Mouse (Mus musculus): ENCODE results near the gene Zfp462. TPM values are rescaled to one million over a fixed set of nuclear protein-coding genes. Genes with fewer than 3 reads are reported as not detected.

The Zfp462 gene
- total and polyA plus RNA-seq, 3 experiments: 0.05 TPM; not detected in 2

GRCm38 (mm10) chr4:55006024-55006423 is 61.2 kb downstream of the Zfp462 start:
- H3K9me3 ChIP-seq (replicated peaks): peaks cover 64% of the 10 kb centered on the region

GRCm38 (mm10) chr4:55008616-55009015 is 63.8 kb downstream of the Zfp462 start:
- Histone ChIP-seq H3K27me3 (ENCODE audit: insufficient read depth, low read length) (no peaks in the 10 kb centered on the region), H3K36me3 (replicated peaks) (no peaks in the 10 kb centered on the region), H3K4me1 (ENCODE audit: insufficient read depth, low read depth, low read length) (no peaks in the 10 kb centered on the region), H3K9me3 (replicated peaks) (peaks cover 82% of the 10 kb centered on the region), H3K4me3 (ENCODE audit: low read depth, low read length) (no peak overlapping the region)
- no peak for TF ChIP-seq GATA2 (IDR thresholded peaks at IDR 0.05; ENCODE audit: borderline replicate concordance, low read depth, low read length)
- TF ChIP-seq GATA1 (IDR thresholded peaks at IDR 0.05; ENCODE audit: borderline replicate concordance, low read length): no peak
- TF ChIP-seq CTCF (IDR thresholded peaks at IDR 0.05; ENCODE audit: low read depth, low read length): no peak
- TF ChIP-seq POLR2AphosphoS5 (IDR thresholded peaks at IDR 0.05; ENCODE audit: insufficient replicate concordance, low read depth, low read length): no peak
- no peak for TF ChIP-seq TAL1 (conservative IDR thresholded peaks at IDR 0.05; ENCODE audit: low read depth, low read length)
- DNase-seq (ENCODE audit: low spot score): no peak
- ATAC-seq (ENCODE audit: extremely low read depth, insufficient number of reproducible peaks, low FRiP score, poor library complexity, severe bottlenecking): no peak

More at GRCm38 (mm10) chr4:55006024-55006423, 61.2 kb downstream of the Zfp462 start:
- no peaks in the 10 kb centered on the region for H3K36me3 ChIP-seq (replicated peaks)
- DNase-seq (ENCODE audit: low spot score) (no peak), ATAC-seq (ENCODE audit: extremely low read depth, insufficient number of reproducible peaks, low FRiP score, poor library complexity, severe bottlenecking) (no peak)
- H3K4me1 ChIP-seq (ENCODE audit: insufficient read depth, low read depth, low read length): no peaks in the 10 kb centered on the region
- no peak overlapping the region for H3K4me3 ChIP-seq (ENCODE audit: low read depth, low read length)
- no peaks in the 10 kb centered on the region for H3K27me3 ChIP-seq (ENCODE audit: insufficient read depth, low read length)
- no peak for TF ChIP-seq POLR2AphosphoS5 (IDR thresholded peaks at IDR 0.05; ENCODE audit: insufficient replicate concordance, low read depth, low read length)
- no peak for TF ChIP-seq GATA2 (IDR thresholded peaks at IDR 0.05; ENCODE audit: borderline replicate concordance, low read depth, low read length)
- no peak for TF ChIP-seq GATA1 (IDR thresholded peaks at IDR 0.05; ENCODE audit: borderline replicate concordance, low read length)
- TF ChIP-seq CTCF (IDR thresholded peaks at IDR 0.05; ENCODE audit: low read depth, low read length): no peak

DNA sequence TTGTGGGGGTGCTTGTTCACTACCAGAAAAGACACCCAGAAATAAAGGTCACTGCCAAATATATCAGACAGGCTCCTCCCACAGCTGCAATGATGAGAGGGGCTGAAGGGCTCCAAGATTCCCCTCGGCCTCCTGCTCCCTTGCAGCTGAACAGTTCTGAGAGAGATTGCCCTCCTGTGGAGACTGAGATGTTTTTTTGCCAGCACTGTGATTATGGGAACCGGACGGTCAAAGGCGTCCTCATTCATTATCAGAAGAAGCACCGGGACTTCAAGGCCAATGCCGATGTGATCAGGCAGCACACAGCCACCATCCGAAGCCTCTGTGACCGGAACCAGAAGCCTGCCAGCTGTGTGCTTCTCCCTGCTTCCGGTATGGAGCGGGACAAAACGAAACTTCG is 66.5 kb downstream of the Zfp462 start:
- DNase-seq (ENCODE audit: low spot score): no peak
- no peak for ATAC-seq (ENCODE audit: extremely low read depth, insufficient number of reproducible peaks, low FRiP score, poor library complexity, severe bottlenecking)
- Histone ChIP-seq H3K4me3 (ENCODE audit: low read depth, low read length) (no peak overlapping the region), H3K9me3 (replicated peaks) (peaks cover 81% of the 10 kb centered on the region), H3K36me3 (replicated peaks) (no peaks in the 10 kb centered on the region), H3K27me3 (ENCODE audit: insufficient read depth, low read length) (no peaks in the 10 kb centered on the region), H3K4me1 (ENCODE audit: insufficient read depth, low read depth, low read length) (no peaks in the 10 kb centered on the region)
- TF ChIP-seq GATA1 (IDR thresholded peaks at IDR 0.05; ENCODE audit: borderline replicate concordance, low read length): no peak
- TF ChIP-seq CTCF (IDR thresholded peaks at IDR 0.05; ENCODE audit: low read depth, low read length): no peak
- TF ChIP-seq TAL1 (conservative IDR thresholded peaks at IDR 0.05; ENCODE audit: low read depth, low read length): no peak
- no peak for TF ChIP-seq GATA2 (IDR thresholded peaks at IDR 0.05; ENCODE audit: borderline replicate concordance, low read depth, low read length)
- TF ChIP-seq POLR2AphosphoS5 (IDR thresholded peaks at IDR 0.05; ENCODE audit: insufficient replicate concordance, low read depth, low read length): no peak

GRCm38 (mm10) chr4:55013563-55014248 is 68.9 kb downstream of the Zfp462 start:
- Histone ChIP-seq H3K9me3 (replicated peaks) (peaks cover 77% of the 10 kb centered on the region), H3K4me3 (ENCODE audit: low read depth, low read length) (no peak overlapping the region; the same call in 1 of the 2 replicates), H3K27me3 (ENCODE audit: insufficient read depth, low read length) (no peaks in the 10 kb centered on the region), H3K36me3 (replicated peaks) (no peaks in the 10 kb centered on the region), H3K4me1 (ENCODE audit: insufficient read depth, low read depth, low read length) (no peaks in the 10 kb centered on the region)
- TF ChIP-seq GATA1 (IDR thresholded peaks at IDR 0.05; ENCODE audit: borderline replicate concordance, low read length): no peak
- no peak for TF ChIP-seq TAL1 (conservative IDR thresholded peaks at IDR 0.05; ENCODE audit: low read depth, low read length)
- TF ChIP-seq CTCF (IDR thresholded peaks at IDR 0.05; ENCODE audit: low read depth, low read length): no peak
- TF ChIP-seq GATA2 (IDR thresholded peaks at IDR 0.05; ENCODE audit: borderline replicate concordance, low read depth, low read length): no peak
- TF ChIP-seq POLR2AphosphoS5 (IDR thresholded peaks at IDR 0.05; ENCODE audit: insufficient replicate concordance, low read depth, low read length): no peak
- ATAC-seq (ENCODE audit: extremely low read depth, insufficient number of reproducible peaks, low FRiP score, poor library complexity, severe bottlenecking) (no peak), DNase-seq (ENCODE audit: low spot score) (no peak)

- Histone ChIP-seq H3K36me3 (replicated peaks) (no peaks in the 10 kb centered on the region), H3K27me3 (ENCODE audit: insufficient read depth, low read length) (no peaks in the 10 kb centered on the region), H3K4me1 (ENCODE audit: insufficient read depth, low read depth, low read length) (no peaks in the 10 kb centered on the region), H3K4me3 (ENCODE audit: low read depth, low read length) (no peak overlapping the region), H3K9me3 (replicated peaks) (peaks cover 65% of the 10 kb centered on the region)
- DNase-seq (ENCODE audit: low spot score): no peak
- ATAC-seq (ENCODE audit: extremely low read depth, insufficient number of reproducible peaks, low FRiP score, poor library complexity, severe bottlenecking): no peak
- TF ChIP-seq GATA1 (IDR thresholded peaks at IDR 0.05; ENCODE audit: borderline replicate concordance, low read length) (no peak), GATA2 (IDR thresholded peaks at IDR 0.05; ENCODE audit: borderline replicate concordance, low read depth, low read length) (no peak), POLR2AphosphoS5 (IDR thresholded peaks at IDR 0.05; ENCODE audit: insufficient replicate concordance, low read depth, low read length) (no peak), CTCF (IDR thresholded peaks at IDR 0.05; ENCODE audit: low read depth, low read length) (no peak), TAL1 (conservative IDR thresholded peaks at IDR 0.05; ENCODE audit: low read depth, low read length) (no peak)
Observed at GRCm38 (mm10) chr4:55014731-55015463, 70.0 kb downstream of the Zfp462 start.

- H3K36me3 ChIP-seq (replicated peaks): no peaks in the 10 kb centered on the region
- TF ChIP-seq GATA1 (IDR thresholded peaks at IDR 0.05; ENCODE audit: borderline replicate concordance, low read length) (no peak), POLR2AphosphoS5 (IDR thresholded peaks at IDR 0.05; ENCODE audit: insufficient replicate concordance, low read depth, low read length) (no peak), GATA2 (IDR thresholded peaks at IDR 0.05; ENCODE audit: borderline replicate concordance, low read depth, low read length) (no peak), TAL1 (conservative IDR thresholded peaks at IDR 0.05; ENCODE audit: low read depth, low read length) (no peak), CTCF (IDR thresholded peaks at IDR 0.05; ENCODE audit: low read depth, low read length) (no peak)
- H3K27me3 ChIP-seq (ENCODE audit: insufficient read depth, low read length): no peaks in the 10 kb centered on the region
- ATAC-seq (ENCODE audit: extremely low read depth, insufficient number of reproducible peaks, low FRiP score, poor library complexity, severe bottlenecking) (no peak), DNase-seq (ENCODE audit: low spot score) (no peak)
- H3K4me3 ChIP-seq (ENCODE audit: low read depth, low read length): no peak overlapping the region
- no peaks in the 10 kb centered on the region for H3K4me1 ChIP-seq (ENCODE audit: insufficient read depth, low read depth, low read length)
- H3K9me3 ChIP-seq (replicated peaks): peaks cover 64% of the 10 kb centered on the region
Observed at GRCm38 (mm10) chr4:55015517-55015916, 70.7 kb downstream of the Zfp462 start.

All from G1E (cell line).